Mouse (Mus musculus): ENCODE measurements at regions not wholly inside any gene's neighbourhood (a gene's known extent, or its start where the extent isn't known, plus 50 kb on each side); places are given as distances from the start of the nearest gene placed in this dataset.

GRCm38 (mm10) chr9:115704249-115704648 lies 205.0 kb upstream of the Gadl1 start:
- no peak for DNase-seq

- DNase-seq: no peak
Observed at GRCm38 (mm10) chr9:115705761-115706160, 203.5 kb upstream of the Gadl1 start.

GRCm38 (mm10) chr9:115708199-115708934 lies 200.9 kb upstream of the Gadl1 start:
- no peak for DNase-seq

- DNase-seq: no peak
Observed at GRCm38 (mm10) chr9:115710039-115710739, 199.1 kb upstream of the Gadl1 start.

- no peak for DNase-seq
Observed at GRCm38 (mm10) chr9:115720306-115720705, 188.9 kb upstream of the Gadl1 start.

- no peak for DNase-seq
Observed at GRCm38 (mm10) chr9:115720841-115721240, 188.4 kb upstream of the Gadl1 start.

GRCm38 (mm10) chr9:115724063-115724462 lies 185.2 kb upstream of the Gadl1 start:
- DNase-seq: no peak

GRCm38 (mm10) chr9:115727361-115727760 lies 181.9 kb upstream of the Gadl1 start:
- DNase-seq: no peak

- DNase-seq: no peak
Observed at GRCm38 (mm10) chr9:115731557-115731956, 177.7 kb upstream of the Gadl1 start.

GRCm38 (mm10) chr9:115733104-115733503 lies 176.2 kb upstream of the Gadl1 start:
- no peak for DNase-seq

GRCm38 (mm10) chr9:115739984-115740383 lies 169.3 kb upstream of the Gadl1 start:
- no peak for DNase-seq

- DNase-seq: no peak
Observed at GRCm38 (mm10) chr9:115746436-115746835, 162.8 kb upstream of the Gadl1 start.

- no peak for DNase-seq
Observed at GRCm38 (mm10) chr9:115760496-115760895, 148.8 kb upstream of the Gadl1 start.

- no peak for DNase-seq
Observed at GRCm38 (mm10) chr9:115764136-115764535, 145.1 kb upstream of the Gadl1 start.

- no peak for DNase-seq
Observed at GRCm38 (mm10) chr9:115766471-115766870, 142.8 kb upstream of the Gadl1 start.

- DNase-seq: no peak
Observed at GRCm38 (mm10) chr9:115775112-115775511, 134.1 kb upstream of the Gadl1 start.

GRCm38 (mm10) chr9:115775858-115776257 lies 133.4 kb upstream of the Gadl1 start:
- DNase-seq: no peak

- no peak for DNase-seq
Observed at GRCm38 (mm10) chr9:115777097-115777864, 132.0 kb upstream of the Gadl1 start.

- no peak for DNase-seq
Observed at GRCm38 (mm10) chr9:115778862-115779261, 130.4 kb upstream of the Gadl1 start.

GRCm38 (mm10) chr9:115799330-115799729 lies 109.9 kb upstream of the Gadl1 start:
- DNase-seq: no peak

GRCm38 (mm10) chr9:115800624-115801023 lies 108.6 kb upstream of the Gadl1 start:
- no peak for DNase-seq

GRCm38 (mm10) chr9:115803071-115803470 lies 106.2 kb upstream of the Gadl1 start:
- no peak for DNase-seq

GRCm38 (mm10) chr9:115805224-115805623 lies 104.0 kb upstream of the Gadl1 start:
- no peak for DNase-seq
